Mouse (Mus musculus): ENCODE measurements around the gene Cadm3. TPM values are rescaled to one million over a fixed set of nuclear protein-coding genes. Genes with fewer than 3 reads are reported as not detected.

Cadm3 gene
- 0.29 and 0.64 TPM in 2 replicates for polyA plus RNA-seq (2012; ENCODE audit: low replicate concordance)

GRCm38 (mm10) chr1:173367356-173368046 lies at the start of gene Cadm3:
TSS of gene Cadm3 (minus strand) at chr1:173367695.

DNA sequence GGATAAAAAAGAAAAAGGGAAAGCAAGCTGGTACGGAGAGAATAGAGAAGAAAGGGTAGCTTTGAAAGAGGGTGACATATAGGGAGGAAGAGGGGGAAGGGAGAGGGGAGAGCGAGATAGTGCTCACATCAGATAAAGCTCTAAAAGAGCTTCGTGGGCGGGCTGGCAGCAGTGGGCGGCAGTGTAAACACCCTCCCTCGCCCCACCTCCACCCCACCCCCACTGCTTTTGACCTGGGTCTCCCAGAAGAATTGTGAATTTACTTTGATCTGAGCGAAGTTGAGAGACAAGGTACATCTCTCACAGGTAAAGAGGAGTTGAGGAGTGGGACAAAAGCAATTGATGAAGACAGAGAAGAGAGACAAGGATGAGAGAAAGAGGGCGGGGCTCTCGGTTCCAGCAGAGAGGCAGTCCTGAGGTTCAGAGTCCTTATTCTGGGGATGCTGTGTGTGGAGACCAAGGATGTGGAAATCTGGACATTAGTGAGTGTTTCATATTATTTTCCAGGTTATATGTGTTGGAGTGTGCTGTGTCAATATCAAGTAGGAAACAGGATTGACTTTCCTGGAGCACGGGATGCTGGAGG lies 17.0 kb downstream of the Cadm3 start, which contains the start of gene Aim2:
Gene Aim2 (plus strand): TSS at position 508 of the 586 bp plus-strand sequence.

DNA sequence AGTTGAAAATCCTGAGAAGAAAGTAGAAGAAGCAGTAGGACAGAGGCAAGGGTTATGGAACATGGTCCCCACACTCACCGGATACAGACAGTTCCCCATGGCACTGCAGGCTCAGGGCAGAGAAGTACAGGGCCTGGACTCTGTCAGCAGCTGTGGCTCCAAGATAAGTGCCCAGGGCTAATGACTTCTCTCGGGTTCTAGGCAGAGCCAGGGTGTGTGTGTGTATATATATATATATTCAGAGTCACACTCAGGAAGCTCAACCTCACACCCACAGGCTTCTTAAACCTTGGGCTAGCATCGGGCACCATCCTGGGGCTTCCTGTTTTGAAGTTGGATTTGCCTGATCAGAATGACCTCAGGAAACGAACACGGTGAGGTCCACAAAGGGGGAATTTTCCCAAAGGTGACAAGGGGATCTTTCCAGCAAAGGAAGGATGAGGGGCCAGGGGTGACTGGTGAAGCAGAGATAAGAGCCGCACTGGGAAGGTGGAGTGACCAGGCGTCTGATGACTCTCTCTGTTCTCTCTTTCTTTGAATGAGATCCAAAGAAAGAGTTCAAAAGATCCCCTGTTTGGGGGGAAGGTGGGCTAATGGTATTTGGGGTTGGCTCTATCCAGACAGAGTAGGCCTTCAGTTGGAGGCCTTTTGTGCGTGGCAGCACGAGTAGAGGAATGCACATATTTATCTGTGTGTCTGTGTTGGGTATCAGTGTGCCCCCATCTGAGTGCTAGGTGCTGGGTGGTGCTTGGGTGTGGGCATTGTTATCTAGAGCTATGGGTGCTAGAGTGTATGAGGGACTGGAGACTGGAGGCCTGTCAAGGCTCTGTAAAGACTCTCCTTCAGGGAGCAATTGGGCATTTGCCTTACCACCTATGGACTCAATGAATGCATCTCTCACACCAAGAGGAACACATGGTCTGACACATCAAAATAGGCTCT lies 33.9 kb downstream of the Cadm3 start, which contains the start of gene Ackr1:
Gene Ackr1 (minus strand): TSS at position 439 of the 942 bp plus-strand sequence.

Other genes starting within 250 kb of the Cadm3 start
- gene Olfr1408, start 230.3 kb downstream of the Cadm3 start, polyA plus RNA-seq (2012; ENCODE audit: low replicate concordance), result not detected in 2 replicates
- gene Olfr1406, start 177.1 kb downstream of the Cadm3 start, polyA plus RNA-seq (2012; ENCODE audit: low replicate concordance), result not detected in 2 replicates
- not detected in 2 replicates for gene Olfr218, start 169.9 kb downstream of the Cadm3 start, polyA plus RNA-seq (2012; ENCODE audit: low replicate concordance)
- gene Olfr1404, start 155.3 kb downstream of the Cadm3 start, polyA plus RNA-seq (2012; ENCODE audit: low replicate concordance), result not detected in 2 replicates
- gene Fcer1a, start 140.5 kb downstream of the Cadm3 start, polyA plus RNA-seq (2012; ENCODE audit: low replicate concordance), result not detected in 2 replicates
- 0.05 TPM in 1 of 2 replicates, not detected in the other for gene Olfr418, start 101.7 kb downstream of the Cadm3 start, polyA plus RNA-seq (2012; ENCODE audit: low replicate concordance)
- not detected in 2 replicates for gene Mptx2, start 89.9 kb downstream of the Cadm3 start, polyA plus RNA-seq (2012; ENCODE audit: low replicate concordance)
- 2.0 and 3.2 TPM in 2 replicates for gene Ackr1, start 33.9 kb downstream of the Cadm3 start, polyA plus RNA-seq (2012; ENCODE audit: low replicate concordance)
- gene Aim2, start 16.8 kb downstream of the Cadm3 start, polyA plus RNA-seq (2012; ENCODE audit: low replicate concordance), result 1.8 and 1.9 TPM in 2 replicates
- gene Ifi206, start 123.3 kb upstream of the Cadm3 start, polyA plus RNA-seq (2012; ENCODE audit: low replicate concordance), result 0.06 TPM in 1 of 2 replicates, not detected in the other
- 0.09 TPM in 1 of 2 replicates, not detected in the other for gene Ifi214, start 168.3 kb upstream of the Cadm3 start, polyA plus RNA-seq (2012; ENCODE audit: low replicate concordance)
- gene Ifi213, start 231.6 kb upstream of the Cadm3 start, polyA plus RNA-seq (2012; ENCODE audit: low replicate concordance), result 0.10 and 0.14 TPM in 2 replicates

Data from leukemia stem cell, adult 10-12 weeks (primary cell).